Mouse (Mus musculus) cortical plate, adult 2 months (tissue): ENCODE results near the gene Cog1.

Experiments used
- CTCF ChIP-seq: fragments of 200-500 bp; IDR thresholded peaks from 2 replicates; pipeline ENCODE4 v1.5.1; 2011; ENCODE audit warnings: mild to moderate bottlenecking, control low read depth, low read length; ENCODE audit not compliant: insufficient read depth; ENCODE audit errors: extremely low read depth
- POLR2A ChIP-seq: fragments of 200-500 bp; IDR thresholded peaks from 2 replicates; pipeline ENCODE4 v1.6.1; 2011; ENCODE audit warnings: mild to moderate bottlenecking, low read length, control low read depth; ENCODE audit not compliant: insufficient read depth; ENCODE audit errors: extremely low read depth

DNA sequence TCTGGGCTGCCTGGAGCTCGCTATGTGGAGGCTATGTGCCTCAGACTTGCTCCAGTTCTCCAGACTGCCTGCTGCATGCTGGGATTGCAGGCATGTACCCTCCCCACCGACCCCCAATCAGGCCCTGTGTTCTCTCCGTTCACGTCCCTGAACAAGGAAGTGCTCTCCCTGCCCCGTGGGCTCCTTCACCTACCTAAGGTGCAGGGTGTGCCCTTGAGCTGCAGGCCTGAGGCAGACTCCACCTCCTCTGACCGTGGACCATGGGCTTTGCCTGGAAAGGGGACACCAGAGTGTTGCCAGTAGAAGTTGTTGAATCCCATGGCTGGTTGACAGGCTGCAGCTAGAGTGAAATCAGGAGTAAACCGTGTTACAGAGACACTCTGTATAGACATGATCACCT, 50.7 kb downstream of the Cog1 start:
- TF ChIP-seq POLR2A (no peak), CTCF (no peak)
